Mouse (Mus musculus): ENCODE data around the gene Hecw2.

The Hecw2 gene

DNA sequence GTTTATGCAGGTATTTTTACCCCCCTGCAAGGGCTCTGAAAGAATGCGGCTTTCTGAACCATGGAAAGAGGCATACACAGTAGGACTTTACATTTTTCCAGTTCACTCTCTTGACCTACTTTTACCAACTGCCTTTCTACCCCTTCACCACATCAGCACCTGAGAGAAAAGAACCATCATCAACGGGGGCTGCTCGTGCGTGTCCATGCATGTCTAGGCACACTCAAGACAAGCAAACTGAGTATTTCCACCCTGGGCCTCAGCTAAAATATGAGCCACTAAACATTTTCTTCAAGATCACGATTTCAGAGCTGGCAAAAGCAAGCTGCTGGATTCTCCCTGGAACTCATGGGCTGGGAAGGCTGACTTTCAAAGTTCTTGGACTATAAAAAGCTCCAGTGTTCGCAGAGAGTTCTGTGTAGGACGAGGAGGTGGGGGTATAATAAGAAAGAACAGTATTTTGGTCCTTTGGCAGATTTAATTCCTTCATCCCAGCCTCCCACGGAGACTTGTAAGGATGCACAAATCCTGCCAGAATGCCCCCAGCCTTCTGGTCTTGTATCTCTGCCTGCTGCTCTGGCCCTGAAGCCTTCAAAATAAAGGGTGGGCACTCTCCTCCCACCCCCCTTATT, 76.5 kb downstream of the Hecw2 start:
- DNase-seq (ENCODE audit: low read depth, low spot score) = no peak

DNA sequence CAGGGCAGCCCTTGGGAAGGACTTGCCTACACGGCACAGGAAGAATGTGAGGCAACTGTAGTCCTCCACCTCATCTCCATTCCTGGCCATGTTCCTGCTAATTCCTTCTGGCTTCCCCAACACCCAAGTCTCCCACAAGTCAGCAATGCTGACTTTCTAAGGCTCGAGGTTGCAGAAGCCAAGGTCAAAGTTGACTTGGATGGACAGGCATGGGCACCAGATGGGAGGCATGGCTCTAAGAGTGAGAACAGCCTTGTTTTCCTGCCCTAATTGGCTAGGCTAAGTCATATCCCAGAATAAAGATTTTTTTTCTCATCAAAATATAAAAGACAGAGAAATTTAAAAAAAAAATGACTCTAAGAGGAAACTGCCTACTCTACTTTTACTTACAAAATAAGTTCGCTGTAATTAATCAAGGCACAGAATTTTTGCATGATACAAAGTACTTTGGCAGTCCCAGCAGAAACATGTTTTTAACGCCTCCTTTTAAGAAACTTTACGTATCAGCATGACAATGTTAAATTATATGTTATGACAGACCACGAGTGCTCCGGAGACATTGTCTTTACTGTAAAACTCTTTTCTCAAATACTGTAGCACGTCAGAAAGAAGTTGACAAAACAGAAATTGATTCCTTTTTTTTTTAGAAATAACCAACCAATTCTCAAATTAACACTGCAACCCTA, 83.9 kb downstream of the Hecw2 start:
- DNase-seq (ENCODE audit: low read depth, low spot score) = no peak

- no peak for DNase-seq (ENCODE audit: low read depth, low spot score)
These were observed 85.7 kb downstream of the Hecw2 start for GRCm38 (mm10) chr1:54109255-54109654.

DNA sequence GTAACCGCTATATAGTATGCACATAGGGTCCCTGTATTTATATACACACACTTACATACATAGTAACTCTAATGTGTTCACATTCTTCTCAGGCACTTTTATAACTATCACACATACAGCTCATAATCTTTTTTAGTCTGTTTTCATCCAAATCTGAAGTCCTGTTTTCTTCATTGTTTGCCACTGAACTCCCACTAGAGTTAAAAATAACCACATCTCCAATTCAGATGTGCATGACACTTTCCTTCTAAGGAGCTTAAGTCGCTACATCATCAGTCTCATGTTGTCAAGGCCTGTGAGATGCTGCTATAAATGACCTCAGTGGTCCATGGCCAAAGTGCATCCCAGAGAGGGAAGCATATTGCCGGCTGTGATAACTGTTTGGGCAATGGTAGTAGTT, 88.2 kb downstream of the Hecw2 start:
- no peak for DNase-seq (ENCODE audit: low read depth, low spot score)

DNA sequence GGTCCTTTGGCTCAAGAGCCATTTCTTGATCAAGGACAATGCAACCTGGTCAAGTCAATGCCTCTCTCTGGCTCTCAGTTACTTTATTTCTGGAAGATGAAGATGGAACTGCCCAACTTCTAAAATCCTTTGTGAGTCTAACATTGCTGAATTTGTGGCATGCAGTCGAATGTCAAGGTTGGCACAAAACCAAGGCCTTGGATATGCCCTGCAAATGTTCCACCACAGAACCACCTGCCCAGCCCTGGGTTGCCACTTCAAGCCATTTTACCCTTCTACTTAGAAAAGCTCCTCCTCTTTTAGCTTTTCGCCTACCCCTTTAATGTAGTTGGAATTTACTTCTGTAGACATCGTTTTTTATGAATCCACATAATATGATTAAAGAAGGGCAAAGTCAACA, 115.3 kb downstream of the Hecw2 start:
- DNase-seq (ENCODE audit: low read depth, low spot score) = no peak

DNA sequence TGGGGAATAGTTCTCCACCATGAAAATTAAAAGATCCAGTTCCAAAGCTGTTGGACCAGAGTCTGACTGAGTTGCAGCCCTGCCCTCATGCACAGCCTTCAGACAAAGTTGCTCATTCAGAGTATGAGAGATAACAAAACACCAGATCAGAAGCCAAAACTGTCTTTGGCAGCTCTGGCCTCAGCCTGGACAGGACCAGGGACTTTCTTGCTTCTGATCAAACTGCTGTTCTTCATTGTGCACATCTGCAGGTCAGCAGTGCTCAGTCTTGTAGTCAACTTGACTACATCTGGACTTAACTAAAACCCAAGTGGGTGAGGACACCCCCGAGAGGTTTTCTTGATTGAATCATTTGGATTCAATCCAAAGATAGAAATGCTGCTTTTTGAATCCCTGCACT, 120.5 kb downstream of the Hecw2 start:
- peak; percentile 68 for DNase-seq (ENCODE audit: low read depth, low spot score)

DNA sequence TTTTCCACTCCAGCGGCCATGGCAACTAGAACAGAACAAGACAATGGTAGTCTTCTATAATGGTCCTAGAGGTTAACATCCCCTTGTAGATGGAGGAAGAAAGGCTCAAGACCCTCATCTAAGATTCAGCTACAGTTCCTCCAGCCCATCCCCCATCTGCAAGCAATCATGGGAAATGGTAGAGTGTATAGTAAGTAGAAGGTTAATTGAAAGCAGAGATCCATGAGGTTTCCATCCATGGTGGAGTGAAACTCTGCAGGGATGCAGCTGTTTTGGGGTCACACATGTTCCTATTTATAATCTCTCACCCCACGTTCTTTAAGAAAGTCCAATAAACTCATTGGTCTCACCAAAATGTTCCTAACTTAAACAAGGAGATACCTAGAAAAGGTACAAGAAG, 124.8 kb downstream of the Hecw2 start:
- no peak for DNase-seq (ENCODE audit: low read depth, low spot score)

DNA sequence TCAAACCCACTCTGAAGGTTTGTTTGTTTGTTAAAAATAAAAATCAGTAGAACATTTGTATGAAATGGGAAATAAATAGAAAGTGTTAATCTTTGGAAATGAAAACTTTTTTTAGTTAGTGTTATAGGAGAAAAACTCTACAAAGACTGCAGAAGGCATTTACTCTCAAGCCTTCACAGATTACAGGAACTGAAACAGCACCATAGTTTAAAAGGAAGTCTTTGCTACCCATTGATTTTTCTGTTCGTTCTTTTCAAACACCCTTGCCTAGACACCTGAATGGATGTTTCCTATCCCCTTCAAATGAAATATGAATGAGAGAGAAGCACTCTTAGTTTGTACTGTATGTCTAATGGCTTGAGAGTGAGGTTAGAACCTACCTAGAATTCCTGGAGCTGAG, 126.7 kb downstream of the Hecw2 start:
- DNase-seq (ENCODE audit: low read depth, low spot score) = no peak

GRCm38 (mm10) chr1:54065434-54065833, 129.5 kb downstream of the Hecw2 start:
- DNase-seq (ENCODE audit: low read depth, low spot score) = no peak

GRCm38 (mm10) chr1:54061078-54061477, 133.9 kb downstream of the Hecw2 start:
- DNase-seq (ENCODE audit: low read depth, low spot score) = no peak

- DNase-seq (ENCODE audit: low read depth, low spot score) = no peak
These were observed 135.2 kb downstream of the Hecw2 start for GRCm38 (mm10) chr1:54059731-54060130.

DNA sequence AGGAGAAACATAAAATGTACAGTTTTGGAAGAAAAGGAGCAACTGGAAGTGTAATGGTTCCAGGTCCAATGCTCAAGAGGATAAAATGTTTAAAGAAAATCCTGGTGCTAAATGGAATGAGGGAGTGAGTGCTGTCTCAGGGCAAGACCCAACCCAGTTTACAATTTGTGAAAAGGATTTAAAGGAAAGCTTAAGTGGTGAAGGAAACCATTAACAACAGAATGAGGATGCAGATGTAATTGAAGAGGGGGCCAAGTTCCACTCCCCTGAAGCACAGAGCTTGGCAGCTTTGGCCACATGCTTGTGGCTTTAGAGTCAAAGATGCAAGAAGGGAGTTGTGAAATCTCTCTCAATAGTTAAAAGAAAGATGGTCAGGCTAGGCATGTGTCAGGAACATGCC, 142.2 kb downstream of the Hecw2 start:
- peak; percentile 31 for DNase-seq (ENCODE audit: low read depth, low spot score)

DNA sequence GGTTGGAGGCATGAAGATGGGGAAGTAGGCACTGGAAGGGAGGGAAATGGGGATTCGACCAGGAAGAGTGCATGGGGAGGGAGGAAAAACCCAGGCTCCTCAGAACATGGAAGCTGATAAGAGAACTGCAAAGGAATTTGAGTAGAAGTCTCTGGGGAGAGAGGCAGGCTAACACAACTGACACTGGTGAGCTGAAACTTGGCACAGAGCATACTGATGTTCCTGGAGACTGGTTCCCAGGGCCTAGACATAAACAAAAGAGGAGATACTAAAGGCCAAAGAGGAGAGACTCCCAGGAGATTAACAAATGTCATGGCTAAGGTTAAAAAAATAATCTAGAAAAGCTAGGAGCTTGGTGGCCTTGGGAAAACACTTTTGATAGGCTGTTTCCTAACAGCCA, 148.0 kb downstream of the Hecw2 start:
- peak; percentile 30 for DNase-seq (ENCODE audit: low read depth, low spot score)

DNA sequence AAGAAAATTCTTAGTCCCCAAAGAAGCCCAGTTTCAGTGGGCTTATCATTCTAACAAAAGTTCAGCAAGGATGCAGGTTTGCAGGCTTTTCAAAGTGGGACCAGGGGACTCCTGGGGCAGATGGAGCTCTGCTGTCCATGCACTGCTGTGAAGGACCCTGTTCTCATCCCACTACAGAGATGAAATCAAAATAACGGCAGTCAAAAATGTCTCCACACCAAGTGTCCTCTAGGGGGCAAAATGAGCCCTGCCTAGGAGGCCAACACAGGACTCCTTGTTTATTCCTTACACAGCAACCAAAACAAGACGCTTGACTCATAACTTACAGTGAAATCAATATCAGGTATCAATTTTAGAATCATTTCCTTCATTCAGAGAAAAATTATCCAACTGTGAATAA, 155.9 kb downstream of the Hecw2 start:
- peak; percentile 78 for DNase-seq (ENCODE audit: low read depth, low spot score)

DNA sequence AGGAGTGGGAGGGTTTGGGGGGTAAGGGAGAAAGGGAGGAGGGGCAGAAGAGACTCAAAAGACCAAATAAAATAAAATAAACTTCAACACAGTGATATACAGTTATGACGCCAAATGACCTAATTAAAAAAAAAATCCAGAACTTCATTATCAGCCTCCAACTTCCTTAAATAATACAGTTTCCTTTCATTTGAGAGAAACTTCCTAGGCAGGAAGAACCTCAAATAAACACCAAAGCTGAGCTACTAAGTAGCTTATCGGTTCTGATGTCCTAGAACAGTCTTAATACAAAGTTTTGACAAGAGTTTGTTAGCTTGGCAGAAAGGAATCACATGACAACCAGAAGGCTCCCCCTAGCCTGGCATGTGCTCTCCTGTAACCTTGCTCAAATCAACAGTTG, 177.3 kb downstream of the Hecw2 start:
- DNase-seq (ENCODE audit: low read depth, low spot score) = no peak

- no peak for DNase-seq (ENCODE audit: low read depth, low spot score)
These were observed 179.2 kb downstream of the Hecw2 start for GRCm38 (mm10) chr1:54015739-54016138.

DNA sequence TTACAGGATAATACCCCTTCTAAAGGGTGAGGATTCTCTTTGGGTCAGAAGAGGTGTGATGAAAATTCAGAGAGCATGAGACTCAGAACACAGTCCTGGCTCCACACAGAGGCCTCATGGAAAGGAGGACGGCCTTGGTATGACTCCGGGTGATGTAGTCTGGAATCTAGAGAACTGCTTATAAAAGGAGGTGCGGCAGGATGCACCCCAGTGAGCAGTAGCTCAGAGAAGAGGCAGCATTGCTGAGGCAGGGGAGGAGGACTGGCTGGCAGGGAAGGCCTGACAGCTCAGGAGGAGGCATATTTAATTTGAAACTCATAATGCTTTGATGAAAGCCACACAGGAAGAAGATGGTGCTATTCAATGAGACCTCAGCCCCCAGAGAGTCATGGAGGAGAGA, 182.6 kb downstream of the Hecw2 start:
- no peak for DNase-seq (ENCODE audit: low read depth, low spot score)

DNA sequence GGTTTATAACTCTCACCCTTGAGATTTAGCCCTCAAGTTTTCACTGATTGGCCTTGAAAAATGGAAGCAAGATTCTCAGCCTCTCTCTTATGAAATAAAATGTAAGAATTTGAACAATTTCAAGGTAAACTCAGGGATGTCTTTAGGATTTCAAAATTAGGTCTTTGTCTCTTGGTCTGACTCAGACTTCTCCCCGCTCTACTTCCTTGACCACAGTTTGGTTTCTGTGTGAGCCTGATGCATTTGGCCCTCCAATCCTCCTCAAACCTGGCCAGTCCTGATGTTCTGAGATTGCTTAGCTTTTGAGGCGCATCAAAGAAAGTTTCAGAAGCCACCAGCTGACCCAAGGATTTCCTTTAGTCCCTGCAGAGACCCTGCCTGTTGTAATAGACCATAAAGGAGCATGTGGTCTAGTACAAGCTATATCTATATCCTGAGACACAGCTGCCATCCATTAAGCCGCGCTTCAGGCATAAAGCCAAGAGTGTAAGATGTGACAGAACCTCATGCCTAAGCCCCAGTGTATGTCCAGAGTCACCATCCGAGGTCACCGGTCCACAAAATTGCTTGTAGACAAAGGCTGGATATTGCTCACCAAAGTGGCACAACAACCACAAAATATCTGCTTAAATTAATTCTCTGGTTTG, 185.4 kb downstream of the Hecw2 start:
- DNase-seq (ENCODE audit: low read depth, low spot score) = no peak

GRCm38 (mm10) chr1:54005860-54006386, 189.0 kb downstream of the Hecw2 start:
- no peak for DNase-seq (ENCODE audit: low read depth, low spot score)

GRCm38 (mm10) chr1:54003288-54003687, 191.7 kb downstream of the Hecw2 start:
- DNase-seq (ENCODE audit: low read depth, low spot score) = no peak

DNA sequence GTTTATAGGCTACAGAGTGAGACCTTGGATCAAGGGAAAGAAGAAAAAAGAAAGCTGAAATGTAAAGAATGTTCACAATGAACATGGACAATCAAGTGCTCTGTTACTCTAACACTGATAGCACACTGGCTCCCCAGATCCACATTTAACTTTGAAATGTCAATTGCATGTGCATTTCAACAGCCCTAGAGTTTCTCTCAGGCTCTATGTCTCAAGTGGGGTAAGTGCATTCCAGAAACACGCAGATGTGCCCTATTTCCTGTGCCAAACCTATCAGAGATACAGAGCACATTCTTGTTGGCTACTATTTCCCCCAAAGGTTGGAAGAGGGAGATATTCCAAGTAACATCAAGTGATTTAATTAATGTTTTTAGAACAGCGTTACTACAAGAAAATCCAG, 192.9 kb downstream of the Hecw2 start:
- no peak for DNase-seq (ENCODE audit: low read depth, low spot score)

- DNase-seq (ENCODE audit: low read depth, low spot score) = no peak
These were observed 197.7 kb downstream of the Hecw2 start for GRCm38 (mm10) chr1:53997239-53997638.

Data from 3T3-L1 (cell line).